Mouse (Mus musculus) large intestine, adult 2 months (tissue): Measurements from ENCODE around the gene Stard7. TPM values are rescaled to one million over a fixed set of nuclear protein-coding genes. Genes with fewer than 3 reads are reported as not detected.
"Not testable (repeated sequence)": the region's sequence is repeated elsewhere in the genome, so short reads cannot be mapped to it uniquely, and the experiment has no call there.

Experiments used
- DNase-seq: peaks from one replicate; pipeline ENCODE4 v3.0.0-alpha.2; 2012; ENCODE audit warnings: low read depth, low spot score
- WGBS: fragments of 180-500 bp; shearing (Covaris S2); methylation state at CpG from one replicate; pipeline ENCODE4 v1.1.7; 2018; 5-methylcytosine and 5-hydroxymethylcytosine counted together
- polyA plus RNA-seq: library from polyadenylated mRNA; depleted of rRNA; stranded (reverse); fragments of >200 nt; gene quantifications from 2 replicates; pipeline ENCODE4 v1.2.3, GENCODE M21; 2012

Gene Stard7
- polyA plus RNA-seq, 1 experiment, result 35.8 TPM

GRCm38 (mm10) chr2:127272049-127272448 is 2.0 kb downstream of the Stard7 start:
- 80% methylated on average over 4 of the region's 4 CpGs for WGBS

GRCm38 (mm10) chr2:127272806-127273205 is 2.8 kb downstream of the Stard7 start:
- WGBS, result 93% methylated on average over 3 of the region's 3 CpGs
- no peak for DNase-seq

More at GRCm38 (mm10) chr2:127272049-127272448, 2.0 kb downstream of the Stard7 start:
- DNase-seq, result not testable (repeated sequence)

- 75% methylated on average over 2 of the region's 2 CpGs for WGBS
- no peak for DNase-seq
These were observed 4.6 kb downstream of the Stard7 start for GRCm38 (mm10) chr2:127274590-127274989.

GRCm38 (mm10) chr2:127275551-127276320 is 5.7 kb downstream of the Stard7 start:
- DNase-seq, result no peak
- 55% methylated on average over 5 of the region's 5 CpGs for whole genome bisulfite sequencing

- DNase-seq, result peak; percentile 18
These were observed 8.1 kb downstream of the Stard7 start for GRCm38 (mm10) chr2:127278162-127278561.

- WGBS, result 82% methylated on average over 4 of the region's 4 CpGs
- DNase-seq, result no peak
These were observed 22.2 kb downstream of the Stard7 start for GRCm38 (mm10) chr2:127292250-127292649.

- WGBS, result 85% methylated on average over 7 of the region's 7 CpGs
- no peak for DNase-seq
These were observed 27.2 kb downstream of the Stard7 start for GRCm38 (mm10) chr2:127297001-127297805.

GRCm38 (mm10) chr2:127298056-127298455 is 28.0 kb downstream of the Stard7 start:
- WGBS, result 100% methylated on average over 1 of the region's 1 CpGs
- no peak for DNase-seq

- DNase-seq, result no peak
- 73% methylated on average over 3 of the region's 3 CpGs for WGBS
These were observed 30.7 kb downstream of the Stard7 start for GRCm38 (mm10) chr2:127300701-127301100.

GRCm38 (mm10) chr2:127301883-127302282 is 31.9 kb downstream of the Stard7 start:
- WGBS, result 88% methylated on average over 3 of the region's 3 CpGs

GRCm38 (mm10) chr2:127304192-127304591 is 34.2 kb downstream of the Stard7 start:
- WGBS, result 95% methylated on average over 4 of the region's 4 CpGs
- not testable (repeated sequence) for DNase-seq

More at GRCm38 (mm10) chr2:127301883-127302282, 31.9 kb downstream of the Stard7 start:
- DNase-seq, result no peak

GRCm38 (mm10) chr2:127304609-127305210 is 34.7 kb downstream of the Stard7 start:
- WGBS, result 79% methylated on average over 3 of the region's 3 CpGs
- no peak for DNase-seq

- no peak for DNase-seq
These were observed 36.1 kb downstream of the Stard7 start for GRCm38 (mm10) chr2:127306123-127306522.

- 46% methylated on average over 3 of the region's 3 CpGs for WGBS
- no peak for DNase-seq
These were observed 37.2 kb downstream of the Stard7 start for GRCm38 (mm10) chr2:127307179-127307578.

GRCm38 (mm10) chr2:127308660-127309059 is 38.6 kb downstream of the Stard7 start:
- WGBS, result 92% methylated on average over 2 of the region's 2 CpGs
- no peak for DNase-seq

GRCm38 (mm10) chr2:127310246-127310645 is 40.2 kb downstream of the Stard7 start:
- peak; percentile 21 for DNase-seq
- WGBS, result 26% methylated on average over 2 of the region's 2 CpGs

- 87% methylated on average over 7 of the region's 7 CpGs for WGBS
- DNase-seq, result no peak
These were observed 40.7 kb downstream of the Stard7 start for GRCm38 (mm10) chr2:127310685-127311084.

- no peak for DNase-seq
- 83% methylated on average over 1 of the region's 1 CpGs for WGBS
These were observed 41.2 kb downstream of the Stard7 start for GRCm38 (mm10) chr2:127311193-127311592.

- DNase-seq, result no peak
- WGBS, result 93% methylated on average over 4 of the region's 4 CpGs
These were observed 42.8 kb downstream of the Stard7 start for GRCm38 (mm10) chr2:127312801-127313200.

GRCm38 (mm10) chr2:127313878-127314277 is 43.9 kb downstream of the Stard7 start:
- DNase-seq, result no peak
- WGBS, result 68% methylated on average over 4 of the region's 4 CpGs
